Mouse (Mus musculus): Measurements from ENCODE around the gene Gabrb1.

GRCm38 (mm10) chr5:71700468-71701272, 42.8 kb downstream of the Gabrb1 start:
- TF ChIP-seq CTCF (IDR thresholded peaks at IDR 0.05; ENCODE audit: low read depth) (peak; percentile 21; the same call in 1 of the 2 replicates), EP300 (IDR thresholded peaks at IDR 0.05; ENCODE audit: low read depth) (no peak)
